Mouse (Mus musculus): Measurements from ENCODE around the gene Uty. TPM values are rescaled to one million over a fixed set of nuclear protein-coding genes. Genes with fewer than 3 reads are reported as not detected.

Uty gene
- polyA plus RNA-seq, 1 experiment from 2014 or later: 19.0 TPM

Other genes starting within 250 kb of the Uty start
- gene Eif2s3y, start 235.2 kb downstream of the Uty start, polyA plus RNA-seq (2016; fragmentation: Nextera tagmentation; extraction: Ambion mirVana): 32.4 and 43.8 TPM in 2 replicates
- 19.6 and 22.0 TPM in 2 replicates for gene Ddx3y, start 40.9 kb upstream of the Uty start, polyA plus RNA-seq (2016; fragmentation: Nextera tagmentation; extraction: Ambion mirVana)
- gene Usp9y, start 214.0 kb upstream of the Uty start, polyA plus RNA-seq (2016; fragmentation: Nextera tagmentation; extraction: Ambion mirVana): not detected in 2 replicates

Measured in forebrain, embryonic 10.5 days (tissue).